Mouse (Mus musculus) activated CD4-positive, CD25-positive, alpha-beta regulatory T cell (primary cell): ENCODE data around the gene Krtap31-1. TPM values are rescaled to one million over a fixed set of nuclear protein-coding genes. Genes with fewer than 3 reads are reported as not detected.

Experiments
- polyA plus RNA-seq, 2 experiments: library from polyadenylated mRNA; unstranded; fragments of 100-300 nt; shearing (Covaris generic); gene quantifications; one replicate each; pipeline ENCODE4 v1.2.1; 2017

Gene Krtap31-1
- not detected for polyA plus RNA-seq

DNA sequence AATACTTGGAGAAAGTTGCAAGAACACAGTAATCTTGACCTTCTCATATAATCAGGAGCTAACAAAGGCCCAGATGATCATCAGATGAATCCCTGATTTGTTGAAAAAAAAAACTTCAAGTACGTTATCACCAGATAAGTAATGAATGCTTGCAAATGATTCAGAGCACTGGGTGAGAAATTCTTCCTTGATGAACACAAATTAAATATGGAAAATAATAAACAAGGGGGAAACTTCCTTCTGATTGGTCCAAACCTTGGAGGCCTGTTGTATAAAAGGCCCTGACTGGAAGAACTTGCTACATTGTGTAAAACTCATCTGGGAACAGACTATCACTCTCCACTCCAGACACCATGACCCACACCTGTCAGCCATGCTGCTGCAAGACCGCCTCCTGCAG, at the start of gene Krtap31-1:
Gene Krtap31-1 (plus strand): TSS at position 301 of the 400 bp plus-strand sequence.

DNA sequence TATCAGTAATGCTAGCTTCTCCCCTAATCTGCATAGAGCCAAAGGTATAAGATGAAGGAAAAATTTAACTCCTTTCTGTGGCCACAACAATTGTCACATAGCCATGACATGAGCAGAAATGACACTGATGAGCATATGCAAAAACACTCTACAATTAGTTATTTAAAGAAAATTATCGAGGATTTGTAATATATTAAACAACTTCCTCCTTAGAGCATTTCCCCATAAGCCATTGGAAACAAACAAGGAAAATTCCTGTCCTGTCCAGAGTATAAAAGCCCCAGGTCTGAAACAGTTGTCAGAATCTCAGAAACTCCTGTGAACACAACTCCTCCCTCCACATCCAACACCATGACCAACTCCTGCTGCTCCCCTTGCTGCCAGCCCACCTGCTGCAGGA, 43.5 kb upstream of the Krtap31-1 start, which contains the start of gene Gm11559:
Gene Gm11559 (plus strand): TSS at position 301 of the 400 bp plus-strand sequence.

DNA sequence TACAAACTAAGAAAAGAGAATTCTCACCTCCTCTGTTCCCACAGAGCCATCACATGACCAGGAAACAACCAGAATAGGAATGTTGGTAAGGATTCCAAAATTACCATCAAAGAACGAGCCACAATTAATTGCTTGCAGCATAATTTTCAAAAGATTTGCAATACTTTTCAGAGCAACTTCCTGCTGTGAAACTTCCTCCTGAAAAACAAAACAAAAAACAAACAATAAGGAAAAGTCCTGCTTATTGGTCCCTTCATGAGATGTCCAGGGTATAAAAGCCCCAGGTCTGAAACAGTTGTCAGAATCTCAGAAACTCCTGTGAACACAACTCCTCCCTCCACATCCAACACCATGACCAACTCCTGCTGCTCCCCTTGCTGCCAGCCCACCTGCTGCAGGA, 34.6 kb upstream of the Krtap31-1 start, which contains the start of gene Krtap9-1:
Gene Krtap9-1 (plus strand): TSS at position 301 of the 400 bp plus-strand sequence.

DNA sequence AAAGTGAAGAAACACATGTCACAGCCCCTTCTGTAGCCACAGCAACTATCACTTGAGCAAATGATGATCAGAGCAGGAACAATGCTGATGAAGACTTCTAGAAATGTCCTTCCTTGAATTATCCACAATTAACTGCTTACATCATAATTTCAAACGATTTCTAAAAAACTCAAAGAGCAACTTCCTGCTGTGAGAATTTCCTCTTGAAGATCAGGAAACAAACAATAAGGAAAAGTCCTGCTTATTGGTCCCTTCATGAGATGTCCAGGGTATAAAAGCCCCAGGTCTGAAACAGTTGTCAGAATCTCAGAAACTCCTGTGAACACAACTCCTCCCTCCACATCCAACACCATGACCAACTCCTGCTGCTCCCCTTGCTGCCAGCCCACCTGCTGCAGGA, 28.8 kb upstream of the Krtap31-1 start, which contains the start of gene Gm11567:
Gene Gm11567 (plus strand): TSS at position 301 of the 400 bp plus-strand sequence.

DNA sequence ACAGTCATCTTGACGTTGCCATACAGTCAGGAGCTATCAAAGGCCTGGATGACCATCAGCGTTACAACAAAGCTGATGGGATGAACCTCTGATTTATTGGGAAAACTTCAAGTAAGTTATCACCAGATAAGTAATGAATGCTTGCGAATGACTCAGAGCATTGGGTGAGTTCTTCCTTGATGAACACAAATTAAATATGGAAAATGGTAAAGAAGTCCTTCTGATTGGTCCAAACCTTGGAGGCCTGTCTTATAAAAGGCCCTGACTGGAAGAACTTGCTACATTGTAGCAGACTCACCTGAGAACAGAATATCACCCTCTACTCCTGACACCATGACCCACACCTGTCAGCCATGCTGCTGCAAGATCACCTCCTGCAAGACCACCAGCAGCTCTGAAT, 6.7 kb downstream of the Krtap31-1 start, which contains the start of gene Gm11565:
Gene Gm11565 (plus strand): TSS at position 301 of the 400 bp plus-strand sequence.

DNA sequence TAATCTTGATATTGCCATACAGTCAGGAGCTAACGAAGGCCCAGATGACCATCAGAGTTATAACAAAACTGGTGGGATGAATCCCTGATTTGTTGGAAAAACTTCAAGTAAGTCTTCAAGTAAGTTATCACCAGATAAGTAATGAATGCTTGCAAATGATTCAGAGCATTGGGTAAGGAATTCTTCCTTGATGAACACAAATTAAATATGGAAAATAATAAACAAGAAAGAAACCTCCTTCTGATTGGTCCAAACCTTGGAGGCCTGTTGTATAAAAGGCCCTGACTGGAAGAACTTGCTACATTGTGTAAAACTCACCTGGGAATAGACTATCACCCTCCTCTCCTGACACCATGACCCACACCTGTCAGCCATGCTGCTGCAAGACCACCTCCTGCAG, 28.3 kb downstream of the Krtap31-1 start, which contains the start of gene Krtap31-2:
Gene Krtap31-2 (plus strand): TSS at position 301 of the 400 bp plus-strand sequence.

DNA sequence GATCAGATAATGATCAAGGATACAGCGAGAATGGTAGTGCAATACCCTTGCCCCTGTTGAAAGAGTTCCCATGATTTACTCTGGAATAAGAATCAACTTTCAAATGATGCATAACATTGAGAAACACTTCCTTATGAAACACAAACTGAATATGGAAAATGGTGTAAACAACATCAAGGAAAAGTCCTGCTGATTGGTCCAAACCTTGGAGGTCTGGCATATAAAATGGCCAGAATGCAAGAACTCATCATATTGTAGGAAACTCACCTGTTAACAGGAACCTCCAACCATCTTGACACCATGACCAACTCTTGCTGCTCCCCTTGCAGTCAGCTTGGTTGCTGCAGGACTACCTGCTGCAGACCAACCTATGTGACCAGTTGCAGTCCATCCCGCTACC, 40.5 kb downstream of the Krtap31-1 start, which contains the start of gene Krtap9-5:
Gene Krtap9-5 (plus strand): TSS at position 301 of the 400 bp plus-strand sequence.

Other genes starting within 250 kb of the Krtap31-1 start
- gene Gm11563, start 249.0 kb upstream of the Krtap31-1 start, polyA plus RNA-seq: not detected
- not detected for gene Krtap4-6, start 242.0 kb upstream of the Krtap31-1 start, polyA plus RNA-seq
- gene Gm14190, start 217.2 kb upstream of the Krtap31-1 start, polyA plus RNA-seq: not detected
- gene Gm14180, start 173.6 kb upstream of the Krtap31-1 start, polyA plus RNA-seq: not detected
- gene Gm11595, start 135.0 kb upstream of the Krtap31-1 start, polyA plus RNA-seq: under 1 TPM in 1 of 2 experiments, not detected in 1; 0.32 TPM
- not detected for gene Krtap4-8, start 127.2 kb upstream of the Krtap31-1 start, polyA plus RNA-seq
- gene Krtap4-9, start 122.7 kb upstream of the Krtap31-1 start, polyA plus RNA-seq: not detected
- not detected for gene Gm11596, start 114.5 kb upstream of the Krtap31-1 start, polyA plus RNA-seq
- gene Gm11569, start 109.0 kb upstream of the Krtap31-1 start, polyA plus RNA-seq: not detected
- not detected for gene Gm11554, start 103.5 kb upstream of the Krtap31-1 start, polyA plus RNA-seq
- gene Krtap4-13, start 98.0 kb upstream of the Krtap31-1 start, polyA plus RNA-seq: not detected
- gene Gm11564, start 92.3 kb upstream of the Krtap31-1 start, polyA plus RNA-seq: not detected
- gene 2300003K06Rik, start 69.9 kb upstream of the Krtap31-1 start, polyA plus RNA-seq: not detected
- not detected for gene Krtap4-16, start 56.3 kb upstream of the Krtap31-1 start, polyA plus RNA-seq
- under 1 TPM in 1 of 2 experiments, not detected in 1; 0.55 TPM for gene Gm11568, start 50.0 kb upstream of the Krtap31-1 start, polyA plus RNA-seq
- not detected for gene Gm11559, start 43.4 kb upstream of the Krtap31-1 start, polyA plus RNA-seq
- gene Krtap9-1, start 34.5 kb upstream of the Krtap31-1 start, polyA plus RNA-seq: not detected
- gene Gm11567, start 28.7 kb upstream of the Krtap31-1 start, polyA plus RNA-seq: not detected
- gene Gm11565, start 6.8 kb downstream of the Krtap31-1 start, polyA plus RNA-seq: not detected
- not detected for gene Krtap31-2, start 28.4 kb downstream of the Krtap31-1 start, polyA plus RNA-seq
- gene Krtap9-5, start 40.6 kb downstream of the Krtap31-1 start, polyA plus RNA-seq: not detected
- gene Krtap29-1, start 71.1 kb downstream of the Krtap31-1 start, polyA plus RNA-seq: not detected
- not detected for gene Krtap16-1, start 78.7 kb downstream of the Krtap31-1 start, polyA plus RNA-seq
- gene Krtap17-1, start 86.1 kb downstream of the Krtap31-1 start, polyA plus RNA-seq: not detected
- under 1 TPM in 1 of 2 experiments, not detected in 1; 0.23 TPM for gene Krt33a, start 108.3 kb downstream of the Krtap31-1 start, polyA plus RNA-seq
- not detected for gene Krt33b, start 121.9 kb downstream of the Krtap31-1 start, polyA plus RNA-seq
- gene Krt34, start 133.6 kb downstream of the Krtap31-1 start, polyA plus RNA-seq: not detected
- gene Krt31, start 142.6 kb downstream of the Krtap31-1 start, polyA plus RNA-seq: under 1 TPM in 1 of 2 experiments, not detected in 1; 0.15 TPM
- not detected for gene Krt32, start 180.3 kb downstream of the Krtap31-1 start, polyA plus RNA-seq
- not detected for gene Krt35, start 188.3 kb downstream of the Krtap31-1 start, polyA plus RNA-seq
- not detected for gene Krt36, start 197.7 kb downstream of the Krtap31-1 start, polyA plus RNA-seq
- not detected for gene Krt13, start 213.6 kb downstream of the Krtap31-1 start, polyA plus RNA-seq
- not detected for gene Krt15, start 228.0 kb downstream of the Krtap31-1 start, polyA plus RNA-seq
- gene Krt19, start 240.7 kb downstream of the Krtap31-1 start, polyA plus RNA-seq: under 1 TPM in 1 of 2 experiments, not detected in 1; 0.28 TPM